Mouse (Mus musculus): ENCODE results near the gene Calhm3. TPM values are rescaled to one million over a fixed set of nuclear protein-coding genes. Genes with fewer than 3 reads are reported as not detected.

Calhm3 gene
- polyA plus RNA-seq, 1 experiment = not detected

DNA sequence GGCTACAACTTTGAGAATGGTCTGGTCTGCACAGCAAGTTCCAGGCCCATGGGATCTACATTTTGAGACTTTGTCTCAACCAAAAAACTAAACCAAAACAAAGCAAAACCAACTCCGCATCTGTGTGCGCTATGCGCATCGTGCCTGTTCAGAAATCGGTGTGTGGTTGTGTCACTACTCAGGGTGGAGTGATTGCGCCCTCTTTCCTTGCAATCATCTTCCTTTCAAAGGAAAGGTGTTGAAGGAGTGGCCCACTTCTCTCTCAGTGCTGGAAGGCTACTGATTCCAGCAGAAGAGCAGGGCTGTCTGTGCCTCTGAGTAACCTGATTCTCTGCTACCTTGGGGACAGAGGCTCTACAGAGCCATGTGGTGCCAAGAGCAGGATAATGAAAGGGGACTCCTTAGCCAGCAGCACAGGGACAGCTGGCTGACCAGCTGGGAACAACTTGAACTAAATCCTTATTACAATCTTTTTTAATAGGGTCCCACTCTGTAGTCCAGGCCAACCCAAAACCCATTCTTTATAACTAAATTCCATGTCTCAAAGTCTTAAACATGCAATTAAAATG, 5.7 kb upstream of the Calhm3 start:
- 84% methylated on average over 6 of the region's 6 CpGs for WGBS
- TF ChIP-seq CTCF (IDR thresholded peaks at IDR 0.05; ENCODE audit: control insufficient read depth, insufficient read depth, low read length) = no peak
- no peak for TF ChIP-seq POLR2A (IDR thresholded peaks at IDR 0.05; ENCODE audit: borderline replicate concordance, control insufficient read depth, low read depth, low read length)

GRCm38 (mm10) chr19:47161669-47162068, 4.1 kb upstream of the Calhm3 start:
- Histone ChIP-seq H3K27ac (ENCODE audit: control insufficient read depth, insufficient read depth, low read depth, low read length, poor library complexity) (no peak overlapping the region), H3K4me3 (replicated peaks; ENCODE audit: control insufficient read depth, low read depth, low read length) (no peak overlapping the region), H3K4me1 (ENCODE audit: control insufficient read depth, insufficient read depth, low read length) (no peaks in the 10 kb centered on the region; the same call in 1 of the 2 replicates)
- no peak for TF ChIP-seq POLR2A (IDR thresholded peaks at IDR 0.05; ENCODE audit: borderline replicate concordance, control insufficient read depth, low read depth, low read length)
- TF ChIP-seq CTCF (IDR thresholded peaks at IDR 0.05; ENCODE audit: control insufficient read depth, insufficient read depth, low read length) = no peak
- WGBS = 58% methylated on average over 4 of the region's 4 CpGs

More for the DNA sequence above, 5.7 kb upstream of the Calhm3 start:
- H3K4me1 ChIP-seq (ENCODE audit: control insufficient read depth, insufficient read depth, low read length) = no peaks in the 10 kb centered on the region; the same call in 1 of the 2 replicates
- H3K27ac ChIP-seq (ENCODE audit: control insufficient read depth, insufficient read depth, low read depth, low read length, poor library complexity) = no peak overlapping the region
- no peak overlapping the region for H3K4me3 ChIP-seq (replicated peaks; ENCODE audit: control insufficient read depth, low read depth, low read length)

- TF ChIP-seq CTCF (IDR thresholded peaks at IDR 0.05; ENCODE audit: control insufficient read depth, insufficient read depth, low read length) = no peak
- no peak for TF ChIP-seq POLR2A (IDR thresholded peaks at IDR 0.05; ENCODE audit: borderline replicate concordance, control insufficient read depth, low read depth, low read length)
Measured at GRCm38 (mm10) chr19:47153767-47154166, 3.8 kb downstream of the Calhm3 start.

DNA sequence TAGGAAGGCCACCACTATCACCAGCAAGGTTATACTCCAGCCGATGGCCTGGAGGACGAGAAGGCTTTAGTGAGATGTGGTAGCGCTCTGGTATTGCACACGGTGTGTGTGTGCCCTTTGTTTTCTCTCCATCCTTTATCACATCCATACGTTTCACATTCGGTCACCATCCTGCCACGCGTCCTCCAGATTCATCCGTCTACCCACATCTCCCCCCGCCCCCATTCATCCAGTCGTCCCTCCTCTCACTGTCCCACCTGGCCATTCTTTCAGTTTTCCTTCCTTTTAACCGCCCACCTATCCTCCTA, 5.5 kb downstream of the Calhm3 start:
- no peak overlapping the region for H3K27ac ChIP-seq (ENCODE audit: control insufficient read depth, insufficient read depth, low read depth, low read length, poor library complexity)
- no peak for TF ChIP-seq CTCF (IDR thresholded peaks at IDR 0.05; ENCODE audit: control insufficient read depth, insufficient read depth, low read length)
- no peak for TF ChIP-seq POLR2A (IDR thresholded peaks at IDR 0.05; ENCODE audit: borderline replicate concordance, control insufficient read depth, low read depth, low read length)
- WGBS = 73% methylated on average over 12 of the region's 12 CpGs
- H3K4me1 ChIP-seq (ENCODE audit: control insufficient read depth, insufficient read depth, low read length) = no peaks in the 10 kb centered on the region
- no peak overlapping the region for H3K4me3 ChIP-seq (replicated peaks; ENCODE audit: control insufficient read depth, low read depth, low read length)

More at GRCm38 (mm10) chr19:47153767-47154166, 3.8 kb downstream of the Calhm3 start:
- 85% methylated on average over 7 of the region's 7 CpGs for WGBS
- H3K27ac ChIP-seq (ENCODE audit: control insufficient read depth, insufficient read depth, low read depth, low read length, poor library complexity) = no peak overlapping the region
- no peaks in the 10 kb centered on the region for H3K4me1 ChIP-seq (ENCODE audit: control insufficient read depth, insufficient read depth, low read length)
- H3K4me3 ChIP-seq (replicated peaks; ENCODE audit: control insufficient read depth, low read depth, low read length) = no peak overlapping the region

- WGBS = 28% methylated on average over 32 of the region's 32 CpGs
- TF ChIP-seq POLR2A (IDR thresholded peaks at IDR 0.05; ENCODE audit: borderline replicate concordance, control insufficient read depth, low read depth, low read length) (no peak), CTCF (IDR thresholded peaks at IDR 0.05; ENCODE audit: control insufficient read depth, insufficient read depth, low read length) (no peak)
- H3K4me3 ChIP-seq (replicated peaks; ENCODE audit: control insufficient read depth, low read depth, low read length) = no peak overlapping the region
- H3K27ac ChIP-seq (ENCODE audit: control insufficient read depth, insufficient read depth, low read depth, low read length, poor library complexity) = no peak overlapping the region
- no peaks in the 10 kb centered on the region for H3K4me1 ChIP-seq (ENCODE audit: control insufficient read depth, insufficient read depth, low read length)
Measured at GRCm38 (mm10) chr19:47151332-47152061, 6.1 kb downstream of the Calhm3 start.

GRCm38 (mm10) chr19:47149854-47150253, 7.7 kb downstream of the Calhm3 start:
- H3K4me3 ChIP-seq (replicated peaks; ENCODE audit: control insufficient read depth, low read depth, low read length) = no peak overlapping the region
- H3K4me1 ChIP-seq (ENCODE audit: control insufficient read depth, insufficient read depth, low read length) = no peaks in the 10 kb centered on the region
- no peak for TF ChIP-seq POLR2A (IDR thresholded peaks at IDR 0.05; ENCODE audit: borderline replicate concordance, control insufficient read depth, low read depth, low read length)
- no peak for TF ChIP-seq CTCF (IDR thresholded peaks at IDR 0.05; ENCODE audit: control insufficient read depth, insufficient read depth, low read length)
- WGBS = 59% methylated on average over 4 of the region's 4 CpGs
- H3K27ac ChIP-seq (ENCODE audit: control insufficient read depth, insufficient read depth, low read depth, low read length, poor library complexity) = no peak overlapping the region

- Histone ChIP-seq H3K4me1 (ENCODE audit: control insufficient read depth, insufficient read depth, low read length) (no peaks in the 10 kb centered on the region), H3K27ac (ENCODE audit: control insufficient read depth, insufficient read depth, low read depth, low read length, poor library complexity) (no peak overlapping the region), H3K4me3 (replicated peaks; ENCODE audit: control insufficient read depth, low read depth, low read length) (no peak overlapping the region)
- WGBS = 47% methylated on average over 5 of the region's 5 CpGs
- TF ChIP-seq POLR2A (IDR thresholded peaks at IDR 0.05; ENCODE audit: borderline replicate concordance, control insufficient read depth, low read depth, low read length) = no peak
- TF ChIP-seq CTCF (IDR thresholded peaks at IDR 0.05; ENCODE audit: control insufficient read depth, insufficient read depth, low read length) = no peak
Measured at GRCm38 (mm10) chr19:47148267-47148847, 9.2 kb downstream of the Calhm3 start.

- no peak within 1 kb of the TSS for H3K27ac ChIP-seq (ENCODE audit: control insufficient read depth, insufficient read depth, low read depth, low read length, poor library complexity)
- 81% methylated on average over 6 of the region's 6 CpGs for WGBS
- no peak within 1 kb of the TSS for H3K4me3 ChIP-seq (replicated peaks; ENCODE audit: control insufficient read depth, low read depth, low read length)
- TF ChIP-seq CTCF (IDR thresholded peaks at IDR 0.05; ENCODE audit: control insufficient read depth, insufficient read depth, low read length) = no peak
- TF ChIP-seq POLR2A (IDR thresholded peaks at IDR 0.05; ENCODE audit: borderline replicate concordance, control insufficient read depth, low read depth, low read length) = no peak
- no peaks in the 10 kb centered on the region for H3K4me1 ChIP-seq (ENCODE audit: control insufficient read depth, insufficient read depth, low read length)
Measured at GRCm38 (mm10) chr19:47144154-47144553, 13.4 kb downstream of the Calhm3 start, which contains the start of gene Calhm1. TSS of gene Calhm1 (minus strand) at chr19:47144254.

Data from bone marrow, adult 2 months (tissue).